Mouse (Mus musculus) adrenal gland, adult 2 months (tissue): Measurements from ENCODE around the gene Fam71d. TPM values are rescaled to one million over a fixed set of nuclear protein-coding genes. Genes with fewer than 3 reads are reported as not detected.

Source experiments
- DNase-seq: peaks from one replicate; pipeline ENCODE4 v3.0.0; 2021
- long read RNA-seq: library from polyadenylated mRNA; stranded (forward); transcript quantifications from one replicate; pipeline ENCODE4 v2.0.0, GENCODE M21; 2021
- polyA plus RNA-seq: library from polyadenylated mRNA; depleted of rRNA; stranded (reverse); fragments of >200 nt; gene quantifications from 2 replicates; pipeline ENCODE4 v1.2.3, GENCODE M21; 2012; rRNA removed
- total RNA-seq, 2 experiments: library from RNA; stranded (reverse); gene quantifications; 2 replicates each; pipeline ENCODE4 v1.2.3; 2021

The Fam71d gene
- under 1 TPM; 0.35 to 0.86 TPM for total RNA-seq
- polyA plus RNA-seq = not detected in 2 replicates
- long read RNA-seq = 0 reads

GRCm38 (mm10) chr12:78691325-78691724 is at the start of gene Fam71d:
TSS of gene Fam71d (plus strand) at chr12:78691535.
- no peak for DNase-seq

- DNase-seq = no peak
Measured at GRCm38 (mm10) chr12:78643691-78644090, 47.6 kb upstream of the Fam71d start.

GRCm38 (mm10) chr12:78645282-78645681 is 46.1 kb upstream of the Fam71d start:
- no peak for DNase-seq

GRCm38 (mm10) chr12:78659718-78660304 is 31.5 kb upstream of the Fam71d start:
- DNase-seq = no peak

- no peak for DNase-seq
Measured at GRCm38 (mm10) chr12:78678101-78678806, 13.1 kb upstream of the Fam71d start.

- peak; percentile 18 for DNase-seq
Measured at GRCm38 (mm10) chr12:78678807-78679189, 12.5 kb upstream of the Fam71d start.

GRCm38 (mm10) chr12:78681048-78681447 is 10.3 kb upstream of the Fam71d start:
- no peak for DNase-seq

- no peak for DNase-seq
Measured at GRCm38 (mm10) chr12:78682279-78682678, 9.1 kb upstream of the Fam71d start.

GRCm38 (mm10) chr12:78685669-78686215 is 5.6 kb upstream of the Fam71d start:
- no peak for DNase-seq

- no peak for DNase-seq
Measured at GRCm38 (mm10) chr12:78688876-78689275, 2.5 kb upstream of the Fam71d start.

GRCm38 (mm10) chr12:78693281-78693680 is 1.9 kb downstream of the Fam71d start:
- DNase-seq = no peak

- DNase-seq = no peak
Measured at GRCm38 (mm10) chr12:78717783-78718182, 26.4 kb downstream of the Fam71d start.

- DNase-seq = no peak
Measured at GRCm38 (mm10) chr12:78727723-78728122, 36.4 kb downstream of the Fam71d start.

- DNase-seq = no peak
Measured at GRCm38 (mm10) chr12:78739633-78740032, 48.3 kb downstream of the Fam71d start.

- no peak for DNase-seq
Measured at GRCm38 (mm10) chr12:78740289-78740688, 49.0 kb downstream of the Fam71d start.

- peak; percentile 18 for DNase-seq
Measured at GRCm38 (mm10) chr12:78746226-78746625, 54.9 kb downstream of the Fam71d start.

GRCm38 (mm10) chr12:78747406-78747805 is 56.1 kb downstream of the Fam71d start:
- DNase-seq = no peak

- no peak for DNase-seq
Measured at GRCm38 (mm10) chr12:78748113-78748512, 56.8 kb downstream of the Fam71d start.

- peak; percentile 99 for DNase-seq
Measured at GRCm38 (mm10) chr12:78748557-78749377, 57.4 kb downstream of the Fam71d start, which contains the start of gene Mpp5. TSS of gene Mpp5 (plus strand) at chr12:78748907.

GRCm38 (mm10) chr12:78749378-78749801 is 58.1 kb downstream of the Fam71d start:
- peak; percentile 87 for DNase-seq

GRCm38 (mm10) chr12:78761979-78762378 is 70.6 kb downstream of the Fam71d start:
- no peak for DNase-seq

GRCm38 (mm10) chr12:78769031-78769713 is 77.8 kb downstream of the Fam71d start:
- DNase-seq = peak; percentile 47
